Mouse (Mus musculus): Measurements from ENCODE around the gene Olfr624. TPM values are rescaled to one million over a fixed set of nuclear protein-coding genes. Genes with fewer than 3 reads are reported as not detected.

Gene Olfr624
- polyA plus RNA-seq, 1 experiment from 2014 or later = 0.02 TPM

- Histone ChIP-seq H3K4me1 (ENCODE audit: control insufficient read depth, low read depth, low read length) (no peaks in the 10 kb centered on the region), H3K9me3 (replicated peaks; ENCODE audit: control insufficient read depth, low read length) (no peaks in the 10 kb centered on the region), H3K36me3 (ENCODE audit: control insufficient read depth, insufficient read depth) (no peaks in the 10 kb centered on the region), H3K27ac (ENCODE audit: low read length) (no peak overlapping the region), H3K27me3 (ENCODE audit: control insufficient read depth, insufficient read depth, low read depth, low read length) (no peaks in the 10 kb centered on the region), H3K4me2 (ENCODE audit: low read depth, low read length) (no peak overlapping the region), H3K9ac (ENCODE audit: low read depth, low read length) (no peak overlapping the region), H3K4me3 (ENCODE audit: low read depth, low read length) (no peak overlapping the region)
- no peak for ATAC-seq (ENCODE audit: low read depth)
These were observed 34.2 kb downstream of the Olfr624 start for GRCm38 (mm10) chr7:103636795-103637194.

Other genes starting within 250 kb of the Olfr624 start
- not detected in 2 replicates for gene Olfr605, start 225.8 kb downstream of the Olfr624 start, polyA plus RNA-seq (2015; fragmentation: Nextera tagmentation; extraction: Ambion mirVana)
- not detected in 2 replicates for gene Olfr606, start 222.1 kb downstream of the Olfr624 start, polyA plus RNA-seq (2015; fragmentation: Nextera tagmentation; extraction: Ambion mirVana)
- gene Olfr607, start 207.0 kb downstream of the Olfr624 start, polyA plus RNA-seq (2015; fragmentation: Nextera tagmentation; extraction: Ambion mirVana) = not detected in 2 replicates
- not detected in 2 replicates for gene Olfr608, start 201.3 kb downstream of the Olfr624 start, polyA plus RNA-seq (2015; fragmentation: Nextera tagmentation; extraction: Ambion mirVana)
- gene Olfr609, start 173.1 kb downstream of the Olfr624 start, polyA plus RNA-seq (2015; fragmentation: Nextera tagmentation; extraction: Ambion mirVana) = not detected in 2 replicates
- not detected in 2 replicates for gene Olfr610, start 159.1 kb downstream of the Olfr624 start, polyA plus RNA-seq (2015; fragmentation: Nextera tagmentation; extraction: Ambion mirVana)
- gene Olfr611, start 150.3 kb downstream of the Olfr624 start, polyA plus RNA-seq (2015; fragmentation: Nextera tagmentation; extraction: Ambion mirVana) = not detected in 2 replicates
- gene Olfr612, start 128.5 kb downstream of the Olfr624 start, polyA plus RNA-seq (2015; fragmentation: Nextera tagmentation; extraction: Ambion mirVana) = not detected in 2 replicates
- not detected in 2 replicates for gene Olfr613, start 123.1 kb downstream of the Olfr624 start, polyA plus RNA-seq (2015; fragmentation: Nextera tagmentation; extraction: Ambion mirVana)
- not detected in 2 replicates for gene Olfr615, start 115.1 kb downstream of the Olfr624 start, polyA plus RNA-seq (2015; fragmentation: Nextera tagmentation; extraction: Ambion mirVana)
- not detected in 2 replicates for gene Olfr616, start 102.0 kb downstream of the Olfr624 start, polyA plus RNA-seq (2015; fragmentation: Nextera tagmentation; extraction: Ambion mirVana)
- gene Olfr617, start 98.1 kb downstream of the Olfr624 start, polyA plus RNA-seq (2015; fragmentation: Nextera tagmentation; extraction: Ambion mirVana) = not detected in 2 replicates
- not detected in 2 replicates for gene Olfr618, start 81.1 kb downstream of the Olfr624 start, polyA plus RNA-seq (2015; fragmentation: Nextera tagmentation; extraction: Ambion mirVana)
- not detected in 2 replicates for gene Olfr619, start 70.6 kb downstream of the Olfr624 start, polyA plus RNA-seq (2015; fragmentation: Nextera tagmentation; extraction: Ambion mirVana)
- gene Olfr620, start 58.7 kb downstream of the Olfr624 start, polyA plus RNA-seq (2015; fragmentation: Nextera tagmentation; extraction: Ambion mirVana) = not detected in 2 replicates
- gene Olfr622, start 28.5 kb downstream of the Olfr624 start, polyA plus RNA-seq (2015; fragmentation: Nextera tagmentation; extraction: Ambion mirVana) = not detected in 2 replicates
- gene Olfr623, start 7.5 kb downstream of the Olfr624 start, polyA plus RNA-seq (2015; fragmentation: Nextera tagmentation; extraction: Ambion mirVana) = not detected in 2 replicates
- gene Olfr625-ps1, start 11.5 kb upstream of the Olfr624 start, polyA plus RNA-seq (2015; fragmentation: Nextera tagmentation; extraction: Ambion mirVana) = not detected in 2 replicates
- gene Olfr243, start 43.5 kb upstream of the Olfr624 start, polyA plus RNA-seq (2015; fragmentation: Nextera tagmentation; extraction: Ambion mirVana) = not detected in 2 replicates
- not detected in 2 replicates for gene Olfr628, start 59.2 kb upstream of the Olfr624 start, polyA plus RNA-seq (2015; fragmentation: Nextera tagmentation; extraction: Ambion mirVana)
- gene Olfr629, start 73.8 kb upstream of the Olfr624 start, polyA plus RNA-seq (2015; fragmentation: Nextera tagmentation; extraction: Ambion mirVana) = 0.07 TPM in 1 of 2 replicates, not detected in the other
- gene Olfr630, start 86.1 kb upstream of the Olfr624 start, polyA plus RNA-seq (2015; fragmentation: Nextera tagmentation; extraction: Ambion mirVana) = not detected in 2 replicates
- gene Olfr69, start 100.4 kb upstream of the Olfr624 start, polyA plus RNA-seq (2015; fragmentation: Nextera tagmentation; extraction: Ambion mirVana) = not detected in 2 replicates
- not detected in 2 replicates for gene Olfr68, start 108.5 kb upstream of the Olfr624 start, polyA plus RNA-seq (2015; fragmentation: Nextera tagmentation; extraction: Ambion mirVana)
- gene Olfr67, start 120.6 kb upstream of the Olfr624 start, polyA plus RNA-seq (2015; fragmentation: Nextera tagmentation; extraction: Ambion mirVana) = not detected in 2 replicates
- gene Hbb-bt, start 142.8 kb upstream of the Olfr624 start, polyA plus RNA-seq (2015; fragmentation: Nextera tagmentation; extraction: Ambion mirVana) = 43,947 and 47,652 TPM in 2 replicates
- gene Hbb-bs, start 156.9 kb upstream of the Olfr624 start, polyA plus RNA-seq (2015; fragmentation: Nextera tagmentation; extraction: Ambion mirVana) = 113,562 and 115,549 TPM in 2 replicates
- 0.22 TPM in 1 of 2 replicates, not detected in the other for gene Hbb-bh2, start 169.3 kb upstream of the Olfr624 start, polyA plus RNA-seq (2015; fragmentation: Nextera tagmentation; extraction: Ambion mirVana)
- gene Hbb-bh1, start 172.0 kb upstream of the Olfr624 start, polyA plus RNA-seq (2015; fragmentation: Nextera tagmentation; extraction: Ambion mirVana) = 24.9 and 31.8 TPM in 2 replicates
- 114 and 115 TPM in 2 replicates for gene Hbb-y, start 182.0 kb upstream of the Olfr624 start, polyA plus RNA-seq (2015; fragmentation: Nextera tagmentation; extraction: Ambion mirVana)
- gene Olfr66, start 215.1 kb upstream of the Olfr624 start, polyA plus RNA-seq (2015; fragmentation: Nextera tagmentation; extraction: Ambion mirVana) = not detected in 2 replicates
- not detected in 2 replicates for gene Olfr64, start 223.3 kb upstream of the Olfr624 start, polyA plus RNA-seq (2015; fragmentation: Nextera tagmentation; extraction: Ambion mirVana)
- gene Olfr65, start 232.3 kb upstream of the Olfr624 start, polyA plus RNA-seq (2015; fragmentation: Nextera tagmentation; extraction: Ambion mirVana) = not detected in 2 replicates

All from liver, embryonic 16.5 days (tissue).